Mouse (Mus musculus) lung, embryonic 15.5 days (tissue): ENCODE measurements around the gene Tnp2. TPM values are rescaled to one million over a fixed set of nuclear protein-coding genes. Genes with fewer than 3 reads are reported as not detected.
A peak's percentile ranks its signal among the peaks of the same experiment; 100 is the strongest.

Experiments
- ATAC-seq: fragments of 200-750 bp; cut with Nextera tagmentation; 2 replicates; pipeline ENCODE4 v1.8.0; 2017; ENCODE audit warnings: moderate number of reproducible peaks, borderline replicate concordance; ENCODE audit not compliant: low FRiP score, low TSS enrichment; ENCODE audit errors: extremely low read depth
- H3K27ac ChIP-seq: fragments of 300-500 bp; sonication (generic); 2 replicates; pipeline ENCODE4 v1.5.1; 2015; ENCODE audit warnings: moderate library complexity, mild to moderate bottlenecking, inconsistent platforms
- H3K27me3 ChIP-seq: fragments of 300-500 bp; sonication (generic); 2 replicates; pipeline ENCODE4 v1.6.1; 2015; ENCODE audit warnings: inconsistent platforms
- H3K36me3 ChIP-seq: fragments of 300-500 bp; sonication (generic); 2 replicates; pipeline ENCODE4 v1.6.1; 2015; ENCODE audit warnings: inconsistent platforms
- H3K4me1 ChIP-seq: fragments of 300-500 bp; sonication (generic); 2 replicates; pipeline ENCODE4 v1.6.1; 2015; ENCODE audit warnings: inconsistent platforms
- H3K4me2 ChIP-seq: fragments of 300-500 bp; sonication (generic); 2 replicates; pipeline ENCODE4 v1.6.1; 2015; ENCODE audit warnings: inconsistent platforms, mild to moderate bottlenecking, moderate library complexity
- H3K4me3 ChIP-seq: fragments of 300-500 bp; sonication (generic); 2 replicates; pipeline ENCODE4 v1.5.1; 2015; ENCODE audit warnings: mild to moderate bottlenecking, inconsistent platforms
- H3K9ac ChIP-seq: fragments of 300-500 bp; sonication (generic); 2 replicates; pipeline ENCODE4 v1.6.1; 2015; ENCODE audit warnings: inconsistent platforms
- H3K9me3 ChIP-seq: fragments of 300-500 bp; sonication (generic); 2 replicates; pipeline ENCODE4 v1.6.1; 2016; ENCODE audit warnings: inconsistent platforms
- WGBS: fragments of 180-500 bp; shearing (Covaris S2); methylation state at CpG from one replicate; pipeline ENCODE4 v1.1.7; 2015; 5-methylcytosine and 5-hydroxymethylcytosine counted together
- polyA plus RNA-seq: library from polyadenylated mRNA; unstranded; fragments of >200 nt; fragmentation: Nextera tagmentation; extraction: Ambion mirVana; gene quantifications from 2 replicates; pipeline ENCODE4 v1.2.1, GENCODE M21; 2015

Gene Tnp2
- polyA plus RNA-seq, 1 experiment from 2014 or later: not detected

DNA sequence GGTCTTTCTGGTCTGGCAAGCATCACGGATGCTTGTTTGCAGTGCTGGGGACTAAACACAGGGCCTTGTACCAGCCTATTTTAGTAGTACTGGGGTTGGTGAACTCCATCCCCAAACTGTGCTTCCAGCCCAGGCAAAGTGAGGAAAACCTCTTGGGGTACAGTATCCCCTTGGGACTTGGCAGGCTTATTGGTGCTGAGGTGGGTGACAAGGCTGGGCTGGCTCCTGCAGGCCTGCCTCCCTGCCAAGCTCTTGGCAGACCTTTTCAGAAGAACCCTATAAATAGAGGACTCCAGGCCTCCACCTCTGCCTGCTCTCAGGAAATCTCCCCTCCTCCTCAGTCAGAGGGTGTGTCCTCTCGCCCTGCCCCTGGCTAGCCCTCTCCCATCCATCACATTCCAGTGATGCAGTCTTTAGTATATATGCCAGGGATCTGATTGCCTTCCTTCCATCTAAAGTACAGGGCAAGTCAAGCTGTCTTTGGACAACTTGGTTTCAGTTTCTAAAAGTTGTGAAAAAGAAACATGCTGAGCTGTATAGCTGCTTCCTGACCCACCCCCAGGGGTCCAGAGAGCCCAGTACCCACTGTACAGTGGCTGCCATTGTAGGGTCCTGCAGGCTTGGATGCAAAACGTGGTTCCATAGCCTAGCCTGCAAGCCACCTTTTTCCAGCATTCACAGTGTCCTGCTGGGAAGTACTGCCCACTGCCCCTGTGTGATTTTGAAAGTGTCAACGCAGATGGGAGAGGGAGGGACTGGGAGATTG, 1.5 kb downstream of the Tnp2 start:
- peak overlapping the region; percentile 98; the same call in 1 of the 2 replicates for H3K4me2 ChIP-seq

DNA sequence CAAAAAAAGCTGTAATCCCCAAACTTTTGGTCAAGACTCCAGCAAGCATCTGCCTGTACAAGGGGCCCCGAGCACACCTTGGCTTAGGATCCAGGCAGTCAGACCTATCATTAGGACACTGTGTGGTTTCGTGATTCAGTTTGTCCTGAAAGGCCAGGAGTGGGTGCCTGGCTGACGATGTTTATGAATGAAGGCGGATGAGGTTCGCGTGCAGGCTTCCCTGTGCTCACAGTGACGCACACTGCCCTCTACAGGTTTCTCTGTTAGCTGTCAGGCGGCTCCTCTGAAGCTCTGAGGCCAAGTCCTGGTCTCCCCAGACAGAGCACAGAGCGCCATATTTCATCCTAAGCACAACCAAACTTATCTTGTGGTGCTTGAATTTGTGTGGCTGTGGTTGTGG, 2.2 kb downstream of the Tnp2 start:
- Histone ChIP-seq H3K9ac (peak overlapping the region; percentile 82), H3K27ac (peak overlapping the region; percentile 99), H3K9me3 (no peaks in the 10 kb centered on the region), H3K27me3 (no peaks in the 10 kb centered on the region), H3K4me2 (peak overlapping the region; percentile 98), H3K36me3 (no peaks in the 10 kb centered on the region), H3K4me1 (peaks cover 49% of the 10 kb centered on the region), H3K4me3 (peak overlapping the region; percentile 62)
- ATAC-seq: peak; percentile 25
- WGBS: 2% methylated on average over 9 of the region's 9 CpGs

More for the DNA sequence above, 1.5 kb downstream of the Tnp2 start:
- Histone ChIP-seq H3K27me3 (no peaks in the 10 kb centered on the region), H3K27ac (peak overlapping the region; percentile 99), H3K4me3 (no peak overlapping the region), H3K4me1 (peaks cover 43% of the 10 kb centered on the region), H3K9me3 (no peaks in the 10 kb centered on the region), H3K9ac (no peak overlapping the region), H3K36me3 (no peaks in the 10 kb centered on the region)
- ATAC-seq: no peak
- WGBS: 51% methylated on average over 4 of the region's 4 CpGs

DNA sequence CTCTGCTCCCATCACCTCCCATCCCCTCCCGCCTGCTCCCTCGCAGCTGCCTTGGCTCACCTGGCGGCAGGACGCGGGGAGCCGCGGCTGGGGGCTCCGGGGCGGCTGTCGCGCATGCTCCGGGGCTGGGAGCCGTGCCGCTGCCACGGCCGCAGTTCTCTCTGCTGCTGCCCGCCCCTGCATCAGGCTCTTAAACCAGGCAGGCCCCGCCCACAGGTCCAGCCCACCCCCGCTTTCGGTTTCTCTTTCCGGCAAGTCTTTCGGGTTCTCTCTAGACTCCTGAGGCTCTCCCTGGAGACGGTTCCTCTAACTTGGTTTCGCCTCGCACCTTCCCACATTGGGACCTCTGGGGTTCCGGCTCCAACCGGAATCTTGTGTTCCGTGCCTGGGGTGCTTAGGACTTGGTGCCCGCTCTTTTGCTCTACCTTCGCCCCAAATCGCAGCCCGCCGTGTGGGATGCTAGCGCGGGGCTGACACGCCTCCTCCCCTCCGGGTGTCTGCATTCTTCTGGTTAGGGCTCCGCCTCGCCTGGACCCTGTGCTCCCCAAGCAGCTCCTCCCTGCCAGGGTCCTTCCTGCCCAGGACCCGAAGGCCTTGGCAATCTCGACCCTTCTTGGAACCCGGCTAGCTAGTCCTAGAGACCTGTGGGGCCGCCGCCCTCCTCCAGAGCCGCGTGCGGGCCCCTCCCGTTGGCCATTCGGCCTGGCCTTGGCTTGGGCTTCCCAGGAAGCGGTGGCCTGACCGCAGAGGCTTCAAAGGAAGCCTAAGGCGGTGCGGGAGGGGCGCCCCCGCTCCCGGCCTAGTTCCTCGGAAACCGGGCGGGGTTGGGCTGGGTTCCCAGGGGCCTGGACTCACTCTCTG, 2.9 kb downstream of the Tnp2 start, which contains the start of gene Socs1:
TSS of gene Socs1 (minus strand) at position 166 of the 861 bp plus-strand sequence.
- H3K27ac ChIP-seq: peak within 1 kb of the TSS; percentile 99
- H3K9me3 ChIP-seq: no peaks in the 10 kb centered on the region
- peak within 1 kb of the TSS; percentile 98 for H3K4me2 ChIP-seq
- WGBS: under 1% methylated on average over 59 of the region's 59 CpGs
- no peaks in the 10 kb centered on the region for H3K27me3 ChIP-seq
- ATAC-seq: peak; percentile 88
- peaks cover 56% of the 10 kb centered on the region for H3K4me1 ChIP-seq
- peak within 1 kb of the TSS; percentile 62 for H3K4me3 ChIP-seq
- H3K36me3 ChIP-seq: no peaks in the 10 kb centered on the region
- peak within 1 kb of the TSS; percentile 82 for H3K9ac ChIP-seq

DNA sequence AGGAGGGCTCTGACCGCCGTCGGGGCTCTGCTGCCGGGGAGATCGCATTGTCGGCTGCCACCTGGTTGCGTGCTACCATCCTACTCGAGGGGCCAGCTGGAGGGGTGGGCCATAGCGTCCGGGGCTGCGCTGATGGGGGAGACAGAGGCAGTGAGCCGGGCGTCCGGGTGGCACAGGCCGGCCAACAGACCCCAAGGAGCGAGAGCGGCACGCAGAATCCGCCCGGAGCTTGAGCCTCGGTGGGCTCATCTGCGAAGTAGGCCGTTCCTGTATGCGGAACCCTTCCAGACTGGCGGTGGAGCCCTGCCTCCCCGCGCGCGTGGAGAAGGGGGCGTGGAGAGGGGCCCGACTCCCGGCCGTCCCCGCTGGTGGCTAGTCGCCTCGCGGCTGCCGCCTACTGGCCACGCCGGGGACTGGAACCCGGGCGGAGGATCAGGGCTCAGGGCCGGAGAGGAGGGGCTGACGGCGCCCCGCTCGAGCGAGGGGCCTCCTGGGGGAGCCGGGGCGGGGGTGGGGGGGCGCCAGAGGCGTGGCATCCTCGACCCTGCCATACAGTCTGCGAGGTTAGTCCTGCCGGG, 3.6 kb downstream of the Tnp2 start:
- peak; percentile 85 for ATAC-seq
- no peaks in the 10 kb centered on the region for H3K36me3 ChIP-seq
- no peaks in the 10 kb centered on the region for H3K9me3 ChIP-seq
- peak overlapping the region; percentile 98 for H3K4me2 ChIP-seq
- WGBS: under 1% methylated on average over 55 of the region's 55 CpGs
- peak overlapping the region; percentile 99 for H3K27ac ChIP-seq
- H3K4me1 ChIP-seq: peaks cover 63% of the 10 kb centered on the region
- H3K4me3 ChIP-seq: peak overlapping the region; percentile 62
- peak overlapping the region; percentile 82 for H3K9ac ChIP-seq
- H3K27me3 ChIP-seq: no peaks in the 10 kb centered on the region

DNA sequence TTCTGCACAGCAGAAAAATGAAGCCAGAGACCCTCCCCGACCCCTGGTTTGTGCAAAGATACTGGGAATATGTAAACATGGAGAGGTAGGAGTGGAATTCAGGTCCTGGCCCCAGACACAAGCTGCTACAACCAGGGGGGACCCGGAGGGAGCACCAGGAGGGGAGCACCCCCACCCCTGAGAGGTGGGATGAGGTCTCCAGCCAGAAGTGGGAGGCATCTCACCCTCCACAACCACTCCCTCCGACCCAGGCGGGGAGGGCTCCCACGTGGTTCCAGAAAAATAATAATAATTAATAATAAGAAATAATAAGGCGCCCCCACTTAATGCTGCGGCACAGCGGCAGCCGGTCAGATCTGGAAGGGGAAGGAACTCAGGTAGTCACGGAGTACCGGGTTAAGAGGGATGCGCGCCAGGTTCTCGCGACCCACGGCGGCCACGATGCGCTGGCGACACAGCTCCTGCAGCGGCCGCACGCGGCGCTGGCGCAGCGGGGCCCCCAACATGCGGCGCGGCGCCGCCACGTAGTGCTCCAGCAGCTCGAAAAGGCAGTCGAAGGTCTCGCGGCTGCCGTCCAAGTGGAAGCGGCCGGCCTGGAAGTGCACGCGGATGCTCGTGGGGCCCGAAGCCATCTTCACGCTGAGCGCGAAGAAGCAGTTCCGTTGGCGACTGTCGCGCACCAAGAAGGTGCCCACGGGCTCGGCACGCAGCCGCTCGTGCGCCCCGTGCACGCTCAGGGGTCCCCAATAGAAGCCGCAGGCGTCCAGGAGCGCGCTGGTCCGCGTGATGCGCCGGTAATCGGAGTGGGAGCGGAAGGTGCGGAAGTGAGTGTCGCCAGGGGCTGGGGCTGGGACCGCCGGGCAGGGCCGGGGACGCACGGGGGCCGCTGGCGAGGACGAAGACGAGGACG, 4.3 kb downstream of the Tnp2 start:
- peak overlapping the region; percentile 99 for H3K27ac ChIP-seq
- peak overlapping the region; percentile 62 for H3K4me3 ChIP-seq
- H3K9ac ChIP-seq: peak overlapping the region; percentile 82
- no peaks in the 10 kb centered on the region for H3K9me3 ChIP-seq
- H3K4me1 ChIP-seq: peaks cover 63% of the 10 kb centered on the region
- H3K4me2 ChIP-seq: peak overlapping the region; percentile 98
- H3K27me3 ChIP-seq: no peaks in the 10 kb centered on the region
- H3K36me3 ChIP-seq: no peaks in the 10 kb centered on the region
- no peak for ATAC-seq
- under 1% methylated on average over 80 of the region's 81 CpGs for WGBS

DNA sequence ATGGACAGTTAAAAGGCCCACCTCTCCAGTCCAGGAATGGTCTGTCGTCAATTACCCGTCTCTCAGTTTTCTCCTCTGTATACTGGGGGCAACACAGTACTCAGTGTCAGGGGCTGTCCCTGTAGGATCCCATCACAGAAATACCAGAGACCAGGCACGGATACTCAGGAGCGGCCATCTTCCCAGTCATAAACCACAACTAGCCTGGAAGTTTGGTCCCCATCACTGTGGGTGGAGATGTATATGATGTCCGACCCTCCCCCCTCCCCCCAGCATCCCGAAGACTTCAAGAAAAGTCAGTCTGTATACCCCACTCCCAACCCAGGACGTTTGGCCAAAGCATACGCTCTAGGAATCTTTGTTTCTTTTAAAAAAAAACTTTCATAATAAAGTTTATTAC, 5.0 kb downstream of the Tnp2 start:
- peaks cover 63% of the 10 kb centered on the region for H3K4me1 ChIP-seq
- H3K9ac ChIP-seq: peak overlapping the region; percentile 82; the same call in 1 of the 2 replicates
- 60% methylated on average over 8 of the region's 8 CpGs for WGBS

DNA sequence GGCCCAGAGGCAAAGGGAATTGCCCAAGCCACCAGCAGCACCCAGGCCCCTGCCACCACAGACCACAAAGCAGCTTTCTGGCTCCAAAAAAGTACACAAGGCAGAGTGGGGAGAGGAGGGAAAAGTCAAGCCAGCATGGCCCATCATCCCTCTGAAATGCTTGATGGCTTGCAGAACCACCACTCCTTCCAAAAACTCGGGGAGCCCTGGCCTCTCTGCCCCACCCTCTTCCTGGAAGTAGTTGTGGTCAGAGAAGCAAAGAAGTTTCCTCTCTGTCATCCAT, 5.4 kb downstream of the Tnp2 start:
- whole genome bisulfite sequencing: 16% methylated on average over 1 of the region's 1 CpGs
- H3K4me2 ChIP-seq: peak overlapping the region; percentile 98
- H3K9me3 ChIP-seq: no peaks in the 10 kb centered on the region
- peaks cover 63% of the 10 kb centered on the region for H3K4me1 ChIP-seq
- peak overlapping the region; percentile 62 for H3K4me3 ChIP-seq
- H3K27me3 ChIP-seq: no peaks in the 10 kb centered on the region
- H3K27ac ChIP-seq: peak overlapping the region; percentile 51; the same call in 1 of the 2 replicates
- peak overlapping the region; percentile 20; the same call in 1 of the 2 replicates for H3K9ac ChIP-seq
- no peaks in the 10 kb centered on the region for H3K36me3 ChIP-seq
- ATAC-seq: no peak

More for the DNA sequence above, 5.0 kb downstream of the Tnp2 start:
- ATAC-seq: no peak
- no peaks in the 10 kb centered on the region for H3K36me3 ChIP-seq
- H3K9me3 ChIP-seq: no peaks in the 10 kb centered on the region
- peak overlapping the region; percentile 98 for H3K4me2 ChIP-seq
- H3K4me3 ChIP-seq: peak overlapping the region; percentile 62
- H3K27ac ChIP-seq: no peak overlapping the region
- H3K27me3 ChIP-seq: no peaks in the 10 kb centered on the region

DNA sequence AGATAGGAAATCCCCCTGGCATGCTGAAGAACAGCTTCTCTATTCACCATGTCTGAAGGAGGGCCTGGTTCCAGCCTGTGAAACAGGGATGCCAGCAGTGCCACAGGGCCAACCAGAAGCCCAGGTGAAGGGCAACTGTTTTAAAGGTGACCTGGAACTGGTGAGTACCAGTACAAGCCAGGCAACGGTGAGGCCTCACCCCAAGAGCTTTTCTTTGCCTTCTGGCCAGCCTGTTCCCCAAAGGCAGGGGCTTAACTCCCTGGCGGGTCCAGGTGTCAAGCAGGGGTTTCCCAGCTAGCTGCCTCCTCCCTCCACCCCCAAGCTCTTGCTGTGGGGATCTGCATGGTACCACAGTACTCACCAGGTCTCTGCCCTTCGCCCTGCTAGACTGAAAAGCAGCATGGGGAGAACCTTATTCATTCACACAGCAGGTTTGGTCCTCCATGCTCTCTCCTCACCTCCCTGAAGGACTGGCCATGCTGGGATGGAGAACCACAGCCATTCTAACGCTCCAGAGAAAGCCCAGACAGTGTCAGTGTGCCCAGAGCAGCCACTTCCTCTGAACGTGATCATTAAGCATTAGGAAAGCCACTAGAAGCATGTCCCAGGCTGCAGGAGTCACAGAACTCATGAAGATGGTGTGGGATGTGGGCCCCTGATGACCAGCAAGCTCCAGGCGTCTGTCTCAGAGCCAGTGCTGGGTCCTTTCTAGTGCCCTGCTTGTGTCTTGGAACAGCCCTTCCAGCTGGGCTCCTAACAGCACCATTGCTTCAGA, 5.9 kb downstream of the Tnp2 start:
- Histone ChIP-seq H3K27me3 (no peaks in the 10 kb centered on the region), H3K27ac (peak overlapping the region; percentile 51), H3K9ac (peak overlapping the region; percentile 20), H3K4me2 (peak overlapping the region; percentile 98), H3K9me3 (no peaks in the 10 kb centered on the region), H3K36me3 (no peaks in the 10 kb centered on the region), H3K4me1 (peaks cover 62% of the 10 kb centered on the region), H3K4me3 (peak overlapping the region; percentile 62)
- no peak for ATAC-seq
- 37% methylated on average over 6 of the region's 6 CpGs for WGBS

DNA sequence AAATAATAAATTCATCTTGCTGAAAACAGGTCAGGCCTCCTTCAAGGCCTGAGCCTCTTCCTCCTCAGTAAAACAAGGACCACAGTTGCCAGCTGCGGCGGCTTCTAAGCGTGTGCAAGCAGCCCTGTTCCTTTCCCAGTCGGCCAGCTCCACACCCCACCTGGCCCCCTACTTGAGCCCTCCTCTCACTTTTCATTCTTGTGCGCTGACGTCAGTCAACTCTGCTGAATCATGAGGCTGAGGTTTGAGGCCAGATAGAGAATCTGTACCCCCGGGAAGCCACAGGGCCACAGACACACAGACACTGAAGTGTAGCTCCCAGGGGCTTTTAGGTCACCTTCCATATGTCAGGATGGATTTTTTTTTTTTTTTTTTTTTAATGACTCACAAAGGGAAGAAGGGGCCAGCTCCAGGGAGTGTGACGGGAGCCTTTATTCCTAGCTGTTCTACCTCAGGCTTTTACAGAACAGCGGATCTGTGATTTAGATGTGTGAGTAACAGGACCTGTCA, 6.5 kb downstream of the Tnp2 start:
- peaks cover 55% of the 10 kb centered on the region for H3K4me1 ChIP-seq
- H3K27me3 ChIP-seq: no peaks in the 10 kb centered on the region
- 43% methylated on average over 9 of the region's 9 CpGs for WGBS
- no peaks in the 10 kb centered on the region for H3K36me3 ChIP-seq
- H3K4me2 ChIP-seq: peak overlapping the region; percentile 98; the same call in 1 of the 2 replicates
- H3K4me3 ChIP-seq: no peak overlapping the region
- H3K27ac ChIP-seq: peak overlapping the region; percentile 51
- H3K9me3 ChIP-seq: no peaks in the 10 kb centered on the region
- no peak for ATAC-seq
- no peak overlapping the region; the same call in 1 of the 2 replicates for H3K9ac ChIP-seq

DNA sequence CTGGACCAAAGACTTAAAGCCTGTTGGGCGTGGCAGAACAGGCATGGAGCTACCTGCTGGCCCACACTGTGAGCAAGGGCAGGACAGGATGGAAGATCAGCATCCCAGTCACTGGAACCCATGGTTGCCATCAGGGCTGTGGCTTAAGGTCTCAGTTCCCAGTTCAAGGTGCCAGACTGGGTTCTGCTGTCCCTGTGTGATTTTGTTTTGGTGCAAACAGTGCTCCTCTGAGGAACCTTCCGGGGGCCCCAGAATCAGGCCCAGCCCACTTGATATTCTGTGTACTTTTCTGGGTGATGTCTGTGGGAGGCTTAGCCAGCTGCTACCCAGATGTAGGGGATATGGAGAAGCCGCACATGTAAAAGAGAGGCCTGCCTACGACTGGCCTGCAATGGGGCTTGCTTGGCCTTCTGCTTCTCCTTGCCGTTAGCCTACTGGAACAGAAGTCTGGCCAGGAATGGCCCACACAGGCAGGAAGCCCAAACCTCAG, 7.8 kb downstream of the Tnp2 start:
- H3K4me1 ChIP-seq: peaks cover 46% of the 10 kb centered on the region
- no peak overlapping the region for H3K9ac ChIP-seq
- no peak for ATAC-seq
- no peaks in the 10 kb centered on the region for H3K27me3 ChIP-seq
- H3K4me2 ChIP-seq: no peak overlapping the region
- H3K27ac ChIP-seq: no peak overlapping the region; the same call in 1 of the 2 replicates
- no peaks in the 10 kb centered on the region for H3K36me3 ChIP-seq
- no peaks in the 10 kb centered on the region for H3K9me3 ChIP-seq
- H3K4me3 ChIP-seq: no peak overlapping the region
- WGBS: 71% methylated on average over 5 of the region's 5 CpGs
